14 mouse cellular contexts compared by ENCODE assay signal in the genomic region with DNA sequence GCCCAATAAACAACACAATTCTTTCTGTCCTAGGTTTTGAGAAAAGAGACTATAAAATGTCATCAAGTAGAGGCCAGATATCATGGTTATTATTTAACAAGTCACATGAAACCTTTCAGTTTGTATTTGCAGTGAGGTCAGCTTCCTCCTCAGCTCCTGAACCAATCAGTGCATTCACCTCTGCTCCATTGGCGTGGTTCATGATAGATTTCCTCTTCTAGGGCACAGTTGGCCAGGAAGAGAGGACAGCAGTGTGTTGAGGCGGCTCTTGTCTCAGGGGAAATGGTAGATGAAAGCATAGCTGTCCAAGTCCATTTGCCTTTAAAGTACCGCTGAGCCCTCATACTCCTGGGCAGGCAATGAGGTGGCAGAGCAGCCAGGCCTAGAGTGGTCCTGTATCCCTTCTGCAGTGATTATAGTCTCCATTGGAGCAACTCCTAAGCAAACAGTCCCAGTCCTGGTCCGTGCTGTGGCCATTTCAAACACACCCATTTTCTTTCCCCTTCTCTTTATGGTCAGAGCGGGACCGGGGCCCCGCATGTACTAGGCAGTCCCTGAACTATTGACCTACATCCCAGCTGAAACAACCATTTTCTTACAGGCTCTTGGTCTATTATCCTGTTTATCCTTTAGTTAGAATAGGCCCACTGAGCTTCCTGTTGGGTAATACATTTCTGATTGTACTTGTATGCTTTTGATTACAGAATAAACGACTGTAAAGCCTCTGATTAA. TPM values are rescaled to one million over a fixed set of nuclear protein-coding genes. Genes with fewer than 3 reads are reported as not detected.
DNase-seq lines count a peak whose midpoint lies in the region; ATAC-seq and TF ChIP-seq lines count a peak whose summit lies in the region.
"Had no signal": no experiment of that assay in that cellular context is flagged by ENCODE, and none has a peak within 500 bp of the region (broad histone marks: within the 10 kb centered on the region; RNA-seq: fewer than 3 reads in every experiment).

No protein-coding gene starts in this region.

- H3K9me3 ChIP-seq in heart, postnatal 0 days (replicated peaks; ENCODE audit: control insufficient read depth, low read length), result no peaks in the 10 kb centered on the region
- no peaks in the 10 kb centered on the region for H3K9me3 ChIP-seq in heart, embryonic 10.5 days
- no peaks in the 10 kb centered on the region for H3K9me3 ChIP-seq in lung, embryonic 15.5 days
- H3K9me3 ChIP-seq in stomach, embryonic 14.5 days (ENCODE audit: control insufficient read depth, low read depth, low read length), result no peaks in the 10 kb centered on the region
- H3K9me3 ChIP-seq: limb, embryonic 12.5 days; midbrain, embryonic 15.5 days had no signal

- H3K27ac ChIP-seq in heart, postnatal 0 days (ENCODE audit: low read depth), result peak overlapping the region; percentile 36; the same call in 1 of the 2 replicates
- H3K27ac ChIP-seq in heart, embryonic 10.5 days, result no peak overlapping the region
- H3K27ac ChIP-seq in lung, embryonic 15.5 days, result peak overlapping the region; percentile 71
- 0 out of 2 replicates have a peak overlapping the region, but pooled peaks have one; percentile 11 for H3K27ac ChIP-seq in stomach, embryonic 14.5 days (ENCODE audit: low read length)
- H3K27ac ChIP-seq: layer of hippocampus, adult 2 months; left cerebral cortex, adult 2 months; limb, embryonic 12.5 days; midbrain, embryonic 15.5 days had no signal

- H3K27me3 ChIP-seq in heart, postnatal 0 days (ENCODE audit: control insufficient read depth, insufficient read depth, low read length), result no peaks in the 10 kb centered on the region
- no peaks in the 10 kb centered on the region for H3K27me3 ChIP-seq in heart, embryonic 10.5 days (ENCODE audit: insufficient read depth, poor library complexity, severe bottlenecking)
- no peaks in the 10 kb centered on the region for H3K27me3 ChIP-seq in lung, embryonic 15.5 days
- no peaks in the 10 kb centered on the region for H3K27me3 ChIP-seq in stomach, embryonic 14.5 days (ENCODE audit: control insufficient read depth, insufficient read depth, low read length)
- H3K27me3 ChIP-seq: limb, embryonic 12.5 days; midbrain, embryonic 15.5 days had no signal

- ATAC-seq in heart, postnatal 0 days (ENCODE audit: insufficient read depth, low read depth), result no peak
- ATAC-seq in lung, embryonic 15.5 days (ENCODE audit: borderline replicate concordance, extremely low read depth, low FRiP score, low TSS enrichment), result peak; percentile 20
- 0 out of 2 replicates have a peak, but pooled peaks have one; percentile 17 for ATAC-seq in stomach, embryonic 14.5 days (ENCODE audit: insufficient number of reproducible peaks, insufficient read depth, low FRiP score, low read depth)
- ATAC-seq: midbrain, embryonic 15.5 days had no signal

- H3K4me1 ChIP-seq in heart, postnatal 0 days (ENCODE audit: control insufficient read depth, insufficient read depth), result 0 out of 2 replicates have a peak, but pooled peaks cover 8% of the 10 kb centered on the region
- H3K4me1 ChIP-seq in heart, embryonic 10.5 days, result peaks cover 37% of the 10 kb centered on the region
- H3K4me1 ChIP-seq in lung, embryonic 15.5 days, result peaks cover 23% of the 10 kb centered on the region
- H3K4me1 ChIP-seq in stomach, embryonic 14.5 days (ENCODE audit: control insufficient read depth, insufficient read depth, low read length), result peaks cover 15% of the 10 kb centered on the region; the same call in 1 of the 2 replicates
- H3K4me1 ChIP-seq: midbrain, embryonic 15.5 days had no signal

- DNase-seq in heart, postnatal 0 days (ENCODE audit: low spot score), result no peak
- DNase-seq in heart, embryonic 10.5 days (ENCODE audit: low spot score), result no peak
- DNase-seq in lung, postnatal 14 days, result no peak
- peak; percentile 24 for DNase-seq in embryo, embryonic 11 days
- DNase-seq in cerebellum, adult 11 months, result no peak
- DNase-seq: cerebellum, adult 18-20 months; gastrocnemius, postnatal 36 days; thymus, adult 18-20 months had no signal

- no peak overlapping the region for H3K4me3 ChIP-seq in heart, postnatal 0 days (ENCODE audit: low read depth, low read length)
- H3K4me3 ChIP-seq in heart, embryonic 10.5 days, result no peak overlapping the region
- H3K4me3 ChIP-seq in lung, embryonic 15.5 days, result no peak overlapping the region
- no peak overlapping the region for H3K4me3 ChIP-seq in stomach, embryonic 14.5 days (ENCODE audit: low read depth, low read length)
- H3K4me3 ChIP-seq: layer of hippocampus, adult 2 months; left cerebral cortex, adult 2 months; limb, embryonic 12.5 days; midbrain, embryonic 15.5 days had no signal

- H3K4me2 ChIP-seq in heart, postnatal 0 days (ENCODE audit: low read depth, low read length), result no peak overlapping the region
- no peak overlapping the region for H3K4me2 ChIP-seq in lung, embryonic 15.5 days
- H3K4me2 ChIP-seq in stomach, embryonic 14.5 days (replicated peaks; ENCODE audit: low read depth, low read length), result no peak overlapping the region
- H3K4me2 ChIP-seq: limb, embryonic 12.5 days; midbrain, embryonic 15.5 days had no signal

- no peak for TF ChIP-seq EP300 in heart, postnatal 0 days (IDR thresholded peaks at IDR 0.05; ENCODE audit: low read depth)

- H3K36me3 ChIP-seq in heart, postnatal 0 days (replicated peaks; ENCODE audit: control insufficient read depth, insufficient read depth, low read length), result peaks cover 10% of the 10 kb centered on the region
- peaks cover 8% of the 10 kb centered on the region; the same call in 1 of the 2 replicates for H3K36me3 ChIP-seq in heart, embryonic 10.5 days
- H3K36me3 ChIP-seq in lung, embryonic 15.5 days, result peaks cover 3% of the 10 kb centered on the region; the same call in 1 of the 2 replicates
- no peaks in the 10 kb centered on the region; the same call in 1 of the 2 replicates for H3K36me3 ChIP-seq in stomach, embryonic 14.5 days (ENCODE audit: control insufficient read depth, insufficient read depth, low read length)

- no peak for TF ChIP-seq CTCF in heart, postnatal 0 days (IDR thresholded peaks at IDR 0.05; ENCODE audit: low read depth)

- WGBS in heart, postnatal 0 days, result 60% methylated on average over 8 of the region's 8 CpGs
- WGBS in heart, embryonic 10.5 days, result 74% methylated on average over 8 of the region's 8 CpGs
- WGBS in lung, embryonic 15.5 days, result 65% methylated on average over 8 of the region's 8 CpGs
- WGBS in stomach, embryonic 14.5 days, result 62% methylated on average over 8 of the region's 8 CpGs

- no peak overlapping the region for H3K9ac ChIP-seq in heart, postnatal 0 days (replicated peaks; ENCODE audit: low read depth, low read length)
- H3K9ac ChIP-seq in lung, embryonic 15.5 days, result no peak overlapping the region
- H3K9ac ChIP-seq in stomach, embryonic 14.5 days (replicated peaks; ENCODE audit: low read depth, low read length), result no peak overlapping the region
- H3K9ac ChIP-seq: limb, embryonic 12.5 days; midbrain, embryonic 15.5 days had no signal

RNA-seq across cellular contexts. Expression of gene Serinc5, which starts 51.8 kb away (rescaled TPM):
- 28.2 TPM in 2 replicates for total RNA-seq in heart, postnatal 0 days (2014; rRNA removed; ENCODE audit: low replicate concordance)
- 9.7 and 9.8 TPM in 2 replicates for polyA plus RNA-seq in heart, postnatal 0 days (2015; fragmentation: Nextera tagmentation; extraction: Ambion mirVana)
- 14.7 and 15.4 TPM in 2 replicates for polyA plus RNA-seq in heart, embryonic 10.5 days (2016; fragmentation: Nextera tagmentation; extraction: Ambion mirVana)
- 23.4 and 26.0 TPM in 2 replicates for polyA plus RNA-seq in lung, embryonic 15.5 days (2015; fragmentation: Nextera tagmentation; extraction: Ambion mirVana)
- 22.7 and 24.0 TPM in 2 replicates for polyA plus RNA-seq in stomach, embryonic 14.5 days (2014; fragmentation: Nextera tagmentation; extraction: Ambion mirVana)
